Mouse (Mus musculus): ENCODE measurements around the gene Olfr1122. TPM values are rescaled to one million over a fixed set of nuclear protein-coding genes. Genes with fewer than 3 reads are reported as not detected.

Gene Olfr1122
- polyA plus RNA-seq, 1 experiment from 2014 or later = not detected

Other genes with a start within 250 kb of the Olfr1122 start
- not detected in 2 replicates for gene Olfr1110, start 245.5 kb upstream of the Olfr1122 start, polyA plus RNA-seq (2015; fragmentation: Nextera tagmentation; extraction: Ambion mirVana)
- gene Olfr1111, start 233.2 kb upstream of the Olfr1122 start, polyA plus RNA-seq (2015; fragmentation: Nextera tagmentation; extraction: Ambion mirVana) = not detected in 2 replicates
- gene Olfr1112, start 198.1 kb upstream of the Olfr1122 start, polyA plus RNA-seq (2015; fragmentation: Nextera tagmentation; extraction: Ambion mirVana) = not detected in 2 replicates
- gene Olfr1113, start 176.9 kb upstream of the Olfr1122 start, polyA plus RNA-seq (2015; fragmentation: Nextera tagmentation; extraction: Ambion mirVana) = not detected in 2 replicates
- gene Olfr1115, start 137.8 kb upstream of the Olfr1122 start, polyA plus RNA-seq (2015; fragmentation: Nextera tagmentation; extraction: Ambion mirVana) = not detected in 2 replicates
- not detected in 2 replicates for gene Olfr1116, start 118.3 kb upstream of the Olfr1122 start, polyA plus RNA-seq (2015; fragmentation: Nextera tagmentation; extraction: Ambion mirVana)
- gene Olfr1118, start 78.3 kb upstream of the Olfr1122 start, polyA plus RNA-seq (2015; fragmentation: Nextera tagmentation; extraction: Ambion mirVana) = not detected in 2 replicates
- gene Olfr1120, start 31.0 kb upstream of the Olfr1122 start, polyA plus RNA-seq (2015; fragmentation: Nextera tagmentation; extraction: Ambion mirVana) = not detected in 2 replicates
- not detected in 2 replicates for gene Olfr1121, start 16.0 kb upstream of the Olfr1122 start, polyA plus RNA-seq (2015; fragmentation: Nextera tagmentation; extraction: Ambion mirVana)
- not detected in 2 replicates for gene Olfr1123, start 30.8 kb downstream of the Olfr1122 start, polyA plus RNA-seq (2015; fragmentation: Nextera tagmentation; extraction: Ambion mirVana)
- not detected in 2 replicates for gene Olfr1124, start 44.4 kb downstream of the Olfr1122 start, polyA plus RNA-seq (2015; fragmentation: Nextera tagmentation; extraction: Ambion mirVana)
- gene Olfr1126, start 68.1 kb downstream of the Olfr1122 start, polyA plus RNA-seq (2015; fragmentation: Nextera tagmentation; extraction: Ambion mirVana) = not detected in 2 replicates
- not detected in 2 replicates for gene Pramel7, start 111.2 kb downstream of the Olfr1122 start, polyA plus RNA-seq (2015; fragmentation: Nextera tagmentation; extraction: Ambion mirVana)
- gene Pramel6, start 120.7 kb downstream of the Olfr1122 start, polyA plus RNA-seq (2015; fragmentation: Nextera tagmentation; extraction: Ambion mirVana) = not detected in 2 replicates
- not detected in 2 replicates for gene Olfr153, start 145.9 kb downstream of the Olfr1122 start, polyA plus RNA-seq (2015; fragmentation: Nextera tagmentation; extraction: Ambion mirVana)
- gene Olfr1128, start 159.7 kb downstream of the Olfr1122 start, polyA plus RNA-seq (2015; fragmentation: Nextera tagmentation; extraction: Ambion mirVana) = not detected in 2 replicates
- gene Olfr1129, start 188.1 kb downstream of the Olfr1122 start, polyA plus RNA-seq (2015; fragmentation: Nextera tagmentation; extraction: Ambion mirVana) = not detected in 2 replicates
- not detected in 2 replicates for gene Olfr1130, start 220.4 kb downstream of the Olfr1122 start, polyA plus RNA-seq (2015; fragmentation: Nextera tagmentation; extraction: Ambion mirVana)
- not detected in 2 replicates for gene Olfr1131, start 241.3 kb downstream of the Olfr1122 start, polyA plus RNA-seq (2015; fragmentation: Nextera tagmentation; extraction: Ambion mirVana)